Mouse (Mus musculus) megakaryocyte, embryonic 14.5 days (primary cell): ENCODE results near the gene Afmid.

Experiments
- FLI1 ChIP-seq: IDR thresholded peaks from 2 replicates; pipeline ENCODE4 v1.6.1; 2012; ENCODE audit warnings: low read length, inconsistent platforms, mixed read lengths
- GATA1 ChIP-seq: IDR thresholded peaks from 3 replicates; pipeline ENCODE4 v1.6.1; 2012; ENCODE audit warnings: mixed read lengths, low read length, inconsistent platforms, borderline replicate concordance

- TF ChIP-seq GATA1 (no peak), FLI1 (no peak)
These were observed 48.6 kb upstream of the Afmid start for GRCm38 (mm10) chr11:117777111-117777510.
